12 mouse cellular contexts compared by ENCODE assay signal in genomic region chr5:121864330-121864729, GRCm38 (mm10). TPM values are rescaled to one million over a fixed set of nuclear protein-coding genes. Genes with fewer than 3 reads are reported as not detected.
A peak's percentile ranks its signal among the peaks of the same experiment; 100 is the strongest.
DNase-seq lines count a peak whose midpoint lies in the region; ATAC-seq and TF ChIP-seq lines count a peak whose summit lies in the region.
"Had no signal": no experiment of that assay in that cellular context is flagged by ENCODE, and none has a peak within 500 bp of the region (broad histone marks: within the 10 kb centered on the region; RNA-seq: fewer than 3 reads in every experiment).

No protein-coding gene starts in this region.

- in situ Hi-C loops in ES-E14 (cut with MboI; ENCODE audit: low sequenced_read_pairs in 2 of 2, unreplicated experiment in 2 of 2): loop anchor here (10.0 to 25.0 kb wide), 2 partner anchors 200 to 223 kb away; no protein-coding TSS in a partner anchor

- H3K27ac ChIP-seq in kidney, embryonic 15.5 days: no peak overlapping the region
- H3K27ac ChIP-seq in kidney, embryonic 14.5 days (ENCODE audit: low read depth, low read length): no peak overlapping the region
- no peak overlapping the region for H3K27ac ChIP-seq in ES-E14 (ENCODE audit: insufficient read depth, low read depth, low read length, poor library complexity, severe bottlenecking)
- H3K27ac ChIP-seq in limb, embryonic 14.5 days (replicated peaks; ENCODE audit: low read depth, low read length): no peak overlapping the region
- H3K27ac ChIP-seq: embryonic facial prominence, embryonic 15.5 days had no signal

- H3K36me3 ChIP-seq in kidney, embryonic 15.5 days: peaks cover 23% of the 10 kb centered on the region
- peaks cover 8% of the 10 kb centered on the region; the same call in 1 of the 2 replicates for H3K36me3 ChIP-seq in kidney, embryonic 14.5 days (ENCODE audit: control insufficient read depth, insufficient read depth, low read length)
- H3K36me3 ChIP-seq in ES-E14 (ENCODE audit: control insufficient read depth, insufficient read depth, low read length, poor library complexity, severe bottlenecking): no peaks in the 10 kb centered on the region
- H3K36me3 ChIP-seq in limb, embryonic 14.5 days (ENCODE audit: control insufficient read depth, insufficient read depth, low read length): peaks cover 3% of the 10 kb centered on the region; the same call in 1 of the 2 replicates

- H3K4me1 ChIP-seq in kidney, embryonic 15.5 days: peaks cover 7% of the 10 kb centered on the region
- H3K4me1 ChIP-seq in kidney, embryonic 14.5 days (ENCODE audit: control insufficient read depth, insufficient read depth, low read length): no peaks in the 10 kb centered on the region
- peaks cover 0 to 18% of the 10 kb centered on the region in 2 experiments; a peak in 1 of 4 replicates for H3K4me1 ChIP-seq in ES-E14 (ENCODE audit: control insufficient read depth in 2 of 2, insufficient read depth in 2 of 2, low read length in 2 of 2, poor library complexity in 1 of 2)
- H3K4me1 ChIP-seq in limb, embryonic 14.5 days (ENCODE audit: control insufficient read depth, insufficient read depth, low read length): no peaks in the 10 kb centered on the region

- peak overlapping the region; percentile 49 for H3K4me2 ChIP-seq in kidney, embryonic 15.5 days
- no peak overlapping the region; the same call in 1 of the 2 replicates for H3K4me2 ChIP-seq in kidney, embryonic 14.5 days (replicated peaks; ENCODE audit: low read depth, low read length)
- H3K4me2 ChIP-seq in limb, embryonic 14.5 days (replicated peaks; ENCODE audit: low read depth, low read length, severe bottlenecking): peak overlapping the region; percentile 26; the same call in 1 of the 2 replicates

- no peaks in the 10 kb centered on the region for H3K27me3 ChIP-seq in kidney, embryonic 15.5 days
- no peaks in the 10 kb centered on the region for H3K27me3 ChIP-seq in kidney, embryonic 14.5 days (ENCODE audit: control insufficient read depth, insufficient read depth, low read length)
- H3K27me3 ChIP-seq in limb, embryonic 14.5 days (ENCODE audit: control insufficient read depth, insufficient read depth, low read length): no peaks in the 10 kb centered on the region
- H3K27me3 ChIP-seq: embryonic facial prominence, embryonic 15.5 days had no signal

- no peak for DNase-seq in ES-E14 (ENCODE audit: low read depth, low spot score)
- DNase-seq in brain, adult 2 months (ENCODE audit: low read depth, low spot score): peak; percentile 48
- no peak for DNase-seq in limb, embryonic 14.5 days (ENCODE audit: low spot score)
- DNase-seq in kidney, postnatal 14 days: no peak
- DNase-seq: adrenal gland, postnatal 25 days; cerebellum, adult 11-12 months; left cerebral cortex, postnatal 4 days; thymus, adult 2 months had no signal

- 0 out of 2 replicates have a peak, but pooled peaks have one; percentile 37 for ATAC-seq in kidney, embryonic 15.5 days (replicated peaks; ENCODE audit: low FRiP score)
- no peak for ATAC-seq in kidney, embryonic 14.5 days (ENCODE audit: low FRiP score, low TSS enrichment)
- no peak for ATAC-seq in limb, embryonic 14.5 days (ENCODE audit: low FRiP score, low read depth)
- ATAC-seq in megakaryocyte progenitor cell, adult 5-6 weeks (replicated peaks; ENCODE audit: poor library complexity): no peak

- peaks cover 7% of the 10 kb centered on the region; the same call in 1 of the 2 replicates for H3K9me3 ChIP-seq in kidney, embryonic 15.5 days (replicated peaks)
- H3K9me3 ChIP-seq in kidney, embryonic 14.5 days (ENCODE audit: control insufficient read depth, low read length): peaks cover 6% of the 10 kb centered on the region; the same call in 1 of the 2 replicates
- H3K9me3 ChIP-seq in ES-E14 (ENCODE audit: control insufficient read depth, insufficient read depth, low read depth, low read length): no peaks in the 10 kb centered on the region
- 0 out of 2 replicates have a peak, but pooled peaks cover 7% of the 10 kb centered on the region for H3K9me3 ChIP-seq in limb, embryonic 14.5 days (ENCODE audit: control insufficient read depth, low read length)
- H3K9me3 ChIP-seq: embryonic facial prominence, embryonic 15.5 days had no signal

- 0 out of 2 replicates have a peak overlapping the region, but pooled peaks have one; percentile 17 for H3K4me3 ChIP-seq in kidney, embryonic 15.5 days (replicated peaks)
- H3K4me3 ChIP-seq in kidney, embryonic 14.5 days (ENCODE audit: low read length): no peak overlapping the region
- peak overlapping the region; percentile 48 to 60; a peak in 3 of 4 replicates for H3K4me3 ChIP-seq in ES-E14 (ENCODE audit: insufficient read depth in 1 of 2, low read depth in 1 of 2, low read length in 2 of 2, poor library complexity in 1 of 2, severe bottlenecking in 1 of 2)
- H3K4me3 ChIP-seq in limb, embryonic 14.5 days (replicated peaks; ENCODE audit: low read length): no peak overlapping the region
- H3K4me3 ChIP-seq: embryonic facial prominence, embryonic 15.5 days had no signal

- WGBS in kidney, embryonic 15.5 days: 15% methylated on average over 8 of the region's 11 CpGs
- WGBS in kidney, embryonic 14.5 days: 18% methylated on average over 7 of the region's 11 CpGs
- WGBS in limb, embryonic 14.5 days: 11% methylated on average over 8 of the region's 11 CpGs

- H3K9ac ChIP-seq in kidney, embryonic 15.5 days: no peak overlapping the region
- no peak overlapping the region for H3K9ac ChIP-seq in kidney, embryonic 14.5 days (ENCODE audit: low read depth, low read length)
- peak overlapping the region; percentile 55; the same call in 1 of the 2 replicates for H3K9ac ChIP-seq in ES-E14 (ENCODE audit: insufficient read depth, low read depth, low read length, poor library complexity, severe bottlenecking)
- no peak overlapping the region for H3K9ac ChIP-seq in limb, embryonic 14.5 days (ENCODE audit: low read depth, low read length, severe bottlenecking)
- H3K9ac ChIP-seq: embryonic facial prominence, embryonic 15.5 days had no signal

- TF ChIP-seq POLR2A in limb, embryonic 14.5 days (IDR thresholded peaks at IDR 0.05; ENCODE audit: borderline replicate concordance, extremely low read depth, insufficient read depth, insufficient read length): no peak

TF ChIP-seq in ES-E14, 5 proteins besides CTCF, POLR2A, EP300 and RAD21:
- TF ChIP-seq CHD2 (IDR thresholded peaks at IDR 0.05; ENCODE audit: low read depth, low read length) (no peak), MAFK (IDR thresholded peaks at IDR 0.05; ENCODE audit: insufficient read depth, low read depth, low read length) (no peak), ZC3H11A (IDR thresholded peaks at IDR 0.05; ENCODE audit: borderline replicate concordance, low read depth, low read length) (no peak), HCFC1 (IDR thresholded peaks at IDR 0.05; ENCODE audit: borderline replicate concordance, insufficient read depth, low read length) (no peak), ZNF384 (IDR thresholded peaks at IDR 0.05; ENCODE audit: low read depth, low read length) (no peak)

RNA-seq across cellular contexts. Expression of gene Pheta1, which starts 15.5 kb away (rescaled TPM):
- 27.7 and 29.0 TPM in 2 replicates for polyA plus RNA-seq in kidney, embryonic 15.5 days (2015; fragmentation: Nextera tagmentation; extraction: Ambion mirVana)
- 16.1 and 22.6 TPM in 2 replicates for polyA plus RNA-seq in kidney, embryonic 14.5 days (2014; fragmentation: Nextera tagmentation; extraction: Ambion mirVana)
- 13.4 and 13.6 TPM in 2 replicates for total RNA-seq in ES-E14 (2012; rRNA removed)
- polyA plus RNA-seq in limb, embryonic 14.5 days (2012; rRNA removed): 30.1 and 40.2 TPM in 2 replicates
- 21.3 and 28.0 TPM in 2 replicates for polyA plus RNA-seq in limb, embryonic 14.5 days (2014; fragmentation: Nextera tagmentation; extraction: Ambion mirVana)
- total RNA-seq in megakaryocyte progenitor cell, adult 5-6 weeks (2015): 0.35 and 1.7 TPM in 2 replicates
- total RNA-seq in megakaryocyte progenitor cell, adult 5-6 weeks (2017): 1.6 and 2.4 TPM in 2 replicates

RNA-seq across cellular contexts. Expression of gene Sh2b3, which starts 26.9 kb away (rescaled TPM):
- polyA plus RNA-seq in kidney, embryonic 15.5 days (2015; fragmentation: Nextera tagmentation; extraction: Ambion mirVana): 18.6 and 19.4 TPM in 2 replicates
- 18.1 and 22.9 TPM in 2 replicates for polyA plus RNA-seq in kidney, embryonic 14.5 days (2014; fragmentation: Nextera tagmentation; extraction: Ambion mirVana)
- 9.1 and 10.5 TPM in 2 replicates for total RNA-seq in ES-E14 (2012; rRNA removed)
- polyA plus RNA-seq in limb, embryonic 14.5 days (2012; rRNA removed): 24.1 and 34.9 TPM in 2 replicates
- 18.5 and 19.7 TPM in 2 replicates for polyA plus RNA-seq in limb, embryonic 14.5 days (2014; fragmentation: Nextera tagmentation; extraction: Ambion mirVana)
- total RNA-seq in megakaryocyte progenitor cell, adult 5-6 weeks (2015): 28.2 and 31.7 TPM in 2 replicates
- 13.5 and 13.6 TPM in 2 replicates for total RNA-seq in megakaryocyte progenitor cell, adult 5-6 weeks (2017)

Comparison
In these comparisons a context has a peak if more than half of its experiments do, and no peak if none do; other contexts are left out.
1. H3K4me3 ChIP-seq: peak in kidney, embryonic 15.5 days (single experiment) and ES-E14 (2 of 2); none in kidney, embryonic 14.5 days (single experiment) and limb, embryonic 14.5 days (single experiment).